Mouse (Mus musculus): Measurements from ENCODE around the gene Pomt2.
"Not testable (repeated sequence)": the region's sequence is repeated elsewhere in the genome, so short reads cannot be mapped to it uniquely, and the experiment has no call there.

The Pomt2 gene

DNA sequence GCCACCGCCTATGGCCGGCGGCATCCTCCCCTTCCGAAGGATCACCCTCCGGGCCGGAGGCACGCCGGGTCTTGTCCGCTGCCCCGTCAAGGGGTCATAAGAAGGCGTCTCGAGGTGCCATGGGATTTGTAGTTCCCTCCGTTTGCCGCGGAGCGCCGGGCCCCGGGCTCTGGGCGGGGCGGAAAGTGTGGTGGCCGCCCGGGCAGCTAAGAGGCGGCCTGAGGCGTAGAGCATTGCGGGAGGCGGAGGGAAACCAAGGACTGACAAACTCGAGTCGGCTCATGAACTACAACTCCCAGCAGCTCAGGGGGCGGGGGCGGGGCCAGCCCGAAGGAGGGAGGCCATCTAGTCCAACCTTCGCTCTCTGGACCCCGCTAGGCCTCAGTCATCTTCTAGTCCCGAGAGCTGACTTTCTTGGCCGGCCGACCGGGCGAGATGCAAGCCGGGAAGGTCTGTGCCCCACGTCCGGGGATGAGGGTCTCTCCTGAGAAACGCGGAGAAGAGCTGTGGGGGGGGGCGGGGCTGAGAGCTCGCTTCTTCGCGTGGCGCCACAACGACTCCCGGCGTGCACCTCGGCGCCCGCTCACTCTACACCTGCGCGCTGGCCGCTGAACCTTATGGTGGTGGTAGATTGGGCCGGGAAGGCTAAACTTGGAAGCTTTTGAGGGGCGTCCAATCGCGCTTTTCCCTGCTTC lies at the start of gene Pomt2:
TSS of gene Pomt2 (minus strand) at position 574 of the 695 bp plus-strand sequence.
- DNase-seq: peak; percentile 81 to 86

DNA sequence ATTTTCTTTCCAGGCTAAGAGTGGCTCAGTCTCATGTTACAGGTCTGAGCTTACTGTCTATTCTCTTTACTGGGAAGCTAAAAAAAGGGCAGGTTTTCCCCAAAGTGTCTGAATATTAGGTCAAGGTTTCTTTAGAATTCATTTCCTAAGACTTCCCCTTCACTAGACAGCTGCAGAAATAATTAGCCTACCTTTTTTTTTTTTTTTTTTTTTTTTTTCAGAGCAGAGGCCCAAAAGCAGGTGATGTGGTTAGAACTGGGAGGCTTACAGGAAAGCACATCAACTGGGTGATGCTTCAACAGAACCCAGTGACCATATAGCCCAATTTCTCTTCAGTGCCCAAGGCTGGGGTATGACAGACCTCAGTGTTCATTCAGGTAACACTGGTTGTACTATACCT lies 48.5 kb upstream of the Pomt2 start:
- DNase-seq: no peak

DNA sequence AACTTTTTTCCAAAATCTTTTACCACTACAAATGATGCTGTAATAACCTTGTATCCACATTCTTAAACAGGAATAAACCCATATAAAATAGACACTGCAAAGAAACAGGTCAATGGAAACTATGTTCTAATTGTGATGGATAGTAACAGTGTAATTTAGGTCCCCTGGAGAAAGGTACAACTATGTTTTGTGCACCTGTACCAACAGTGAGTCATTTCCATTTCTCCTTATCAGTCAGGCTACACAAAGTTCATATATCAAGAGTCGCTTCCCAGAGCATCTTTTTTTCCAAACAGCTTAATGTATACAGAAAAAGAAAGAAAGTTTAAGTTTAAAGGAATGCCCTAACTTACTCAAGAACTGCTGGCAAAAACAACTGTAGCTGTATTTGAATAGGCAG lies 47.3 kb upstream of the Pomt2 start:
- DNase-seq: no peak

DNA sequence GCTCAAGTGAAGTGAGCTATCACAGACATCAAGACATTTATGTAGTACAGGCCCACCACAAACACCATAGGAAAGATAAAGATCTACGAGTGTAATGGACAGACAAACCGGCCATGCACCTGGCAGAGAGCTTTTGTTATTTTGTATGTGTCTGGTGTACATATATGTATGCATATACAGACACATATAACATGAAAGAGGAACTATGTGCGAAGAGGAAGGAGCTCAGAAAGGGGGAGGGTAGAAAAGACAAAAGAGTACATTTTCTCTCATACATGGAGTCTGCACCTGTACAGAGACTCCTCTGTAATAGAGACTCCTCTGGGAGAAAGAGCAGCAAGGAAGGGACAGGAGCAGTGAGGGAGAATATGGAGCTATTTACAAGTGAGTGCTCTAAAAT lies 45.2 kb upstream of the Pomt2 start:
- DNase-seq: peak in 1 of 2 experiments; percentile 14

DNA sequence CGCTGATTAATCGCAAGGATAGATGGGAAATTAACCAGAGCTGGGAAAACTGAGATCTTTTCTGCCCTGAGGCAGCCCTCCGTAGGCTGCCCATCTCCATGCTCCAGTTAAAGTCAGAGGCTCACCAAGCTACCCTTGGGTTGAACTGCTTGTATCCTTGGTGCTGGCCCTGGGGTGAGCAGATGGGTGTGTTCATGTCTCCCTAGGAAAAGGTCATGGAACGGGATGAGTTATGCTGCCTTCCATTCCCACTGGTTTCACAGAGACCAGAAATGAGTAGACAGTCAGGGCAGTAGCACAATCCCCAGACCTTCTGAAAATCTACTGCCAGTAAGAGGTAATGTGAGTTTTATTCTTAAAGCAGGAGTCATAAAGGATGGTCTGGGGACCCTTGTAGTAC lies 29.9 kb upstream of the Pomt2 start:
- DNase-seq: no peak

DNA sequence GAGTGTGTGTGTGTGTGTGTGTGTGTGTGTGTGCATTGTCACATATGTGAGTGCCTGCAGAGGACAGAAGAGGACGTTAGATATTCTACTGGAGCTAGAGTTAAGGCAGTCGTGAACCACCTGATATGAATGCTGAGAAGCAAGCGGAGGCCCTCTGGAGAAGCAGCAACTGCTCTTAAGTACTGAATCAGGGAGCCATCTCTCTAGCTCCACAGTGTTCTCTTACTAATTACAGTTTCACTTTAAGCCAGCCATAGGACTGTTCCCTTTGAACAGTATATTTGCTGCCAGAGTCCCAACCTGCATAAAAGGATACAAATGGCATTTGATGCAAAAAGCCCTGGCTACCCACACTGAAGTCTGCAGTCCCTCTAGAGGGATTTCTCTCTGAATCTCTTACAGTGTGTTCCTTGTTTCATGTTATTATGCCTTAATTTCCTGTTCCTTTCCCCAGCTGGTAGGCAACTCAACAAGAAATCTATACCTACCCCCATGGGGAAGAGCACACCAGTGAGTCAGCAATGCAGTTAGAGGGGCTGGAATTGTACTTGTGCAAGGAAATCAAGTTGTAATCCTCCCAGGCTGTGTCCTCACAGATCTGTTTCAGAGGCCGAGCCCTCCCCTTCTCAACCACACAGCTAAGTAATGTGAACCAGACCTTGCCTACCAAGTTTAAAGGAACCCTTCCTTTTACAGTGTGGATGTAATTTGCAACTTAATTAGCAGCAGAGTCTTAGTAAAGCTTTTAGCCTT lies 27.6 kb upstream of the Pomt2 start:
- DNase-seq: no peak

DNA sequence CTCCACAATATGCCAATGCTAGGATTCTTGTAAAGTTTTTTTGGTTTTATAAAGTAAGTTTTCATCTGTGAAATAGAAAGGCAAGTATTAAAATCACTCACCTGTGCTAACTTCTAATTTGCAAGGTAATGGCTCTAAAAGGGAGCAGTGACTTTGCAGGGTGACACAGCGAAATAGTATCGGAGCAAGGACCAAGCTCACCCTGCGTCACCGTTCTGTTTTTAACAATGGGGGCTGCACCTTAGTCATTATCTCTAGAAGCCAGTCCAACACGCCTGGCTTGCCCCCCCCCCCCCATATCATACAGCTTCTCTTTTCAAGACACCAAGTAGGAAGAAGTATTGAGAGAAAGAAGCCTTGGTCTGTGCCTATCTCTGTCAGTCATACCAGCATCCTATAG lies 13.0 kb upstream of the Pomt2 start:
- no peak for DNase-seq

DNA sequence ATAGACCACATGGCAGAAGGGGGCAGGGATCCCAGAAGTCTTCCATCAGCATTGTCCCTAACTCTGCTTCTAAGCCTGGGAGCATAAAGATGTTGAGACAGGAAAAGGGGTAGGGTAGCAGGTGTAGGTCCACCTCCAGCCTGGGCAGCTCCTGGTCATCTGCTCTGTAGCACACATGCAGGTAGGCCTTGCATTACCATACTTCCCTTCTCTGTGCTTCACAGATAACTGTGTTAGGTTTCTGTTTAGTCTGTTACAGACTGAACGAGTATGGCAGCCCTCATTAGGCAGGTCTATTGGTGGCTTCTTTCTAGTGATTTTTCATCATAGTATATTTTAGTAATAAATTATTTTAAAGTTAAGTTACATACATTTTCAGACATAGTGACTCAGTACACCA lies 12.5 kb upstream of the Pomt2 start:
- DNase-seq: no peak

DNA sequence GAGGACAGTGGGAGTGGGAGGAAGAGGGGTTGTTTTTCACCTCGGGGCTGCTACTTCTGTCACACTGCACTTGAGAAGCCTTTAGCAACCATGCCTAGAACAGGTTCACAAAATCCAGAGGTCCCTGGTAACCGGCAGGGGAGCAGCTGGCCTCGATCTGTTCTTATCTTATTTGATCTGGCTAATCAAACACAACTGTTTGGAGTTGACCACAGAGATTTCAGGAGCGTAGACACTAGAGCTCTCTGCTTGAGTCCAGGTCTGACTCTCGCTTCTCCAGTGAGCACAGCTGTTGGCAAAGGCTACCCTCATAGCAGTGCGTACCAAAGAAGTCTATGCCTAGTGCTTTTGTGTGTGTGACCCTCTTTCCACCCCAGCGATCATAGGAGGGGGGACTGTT lies 10.3 kb upstream of the Pomt2 start:
- no peak for DNase-seq

DNA sequence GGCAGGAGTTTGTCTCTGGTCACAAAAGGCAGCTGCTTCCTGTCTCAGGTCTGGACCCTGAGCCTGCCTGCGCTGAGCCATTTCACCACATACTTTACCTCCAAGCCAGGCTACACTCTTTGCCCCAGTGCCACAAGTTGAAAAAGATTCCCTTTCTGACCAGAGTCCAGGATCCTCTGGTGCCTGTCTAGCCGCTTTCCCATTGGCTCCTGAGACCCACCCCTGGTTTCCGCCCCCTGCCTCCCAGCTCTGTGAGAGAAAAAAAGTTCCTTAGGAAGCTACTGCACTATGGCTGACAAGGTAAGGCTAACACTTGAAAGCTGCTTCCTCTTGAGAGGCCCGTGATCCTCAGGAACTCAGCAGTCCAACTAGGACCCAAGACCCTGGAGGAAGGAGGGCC lies 9.6 kb upstream of the Pomt2 start:
- DNase-seq: no peak

DNA sequence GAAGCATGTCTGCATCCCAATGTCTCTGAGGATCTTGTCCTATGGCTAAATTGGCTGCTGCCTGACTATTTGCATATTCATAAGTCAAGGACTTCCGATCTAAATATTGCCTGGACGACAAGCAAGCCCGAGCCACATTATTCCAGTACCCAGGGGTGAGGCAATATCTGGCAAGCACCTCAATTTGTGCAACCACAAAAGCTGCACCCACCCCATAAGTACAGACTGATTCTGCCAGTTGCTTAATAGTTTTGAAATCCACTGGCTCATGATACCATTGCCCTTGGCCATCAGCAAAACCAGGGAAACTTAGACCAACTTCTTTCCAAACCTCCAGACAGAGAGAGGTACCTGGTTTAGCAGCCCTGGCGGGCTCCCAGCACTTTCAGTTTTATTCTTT lies 6.7 kb upstream of the Pomt2 start:
- DNase-seq: not testable (repeated sequence)

DNA sequence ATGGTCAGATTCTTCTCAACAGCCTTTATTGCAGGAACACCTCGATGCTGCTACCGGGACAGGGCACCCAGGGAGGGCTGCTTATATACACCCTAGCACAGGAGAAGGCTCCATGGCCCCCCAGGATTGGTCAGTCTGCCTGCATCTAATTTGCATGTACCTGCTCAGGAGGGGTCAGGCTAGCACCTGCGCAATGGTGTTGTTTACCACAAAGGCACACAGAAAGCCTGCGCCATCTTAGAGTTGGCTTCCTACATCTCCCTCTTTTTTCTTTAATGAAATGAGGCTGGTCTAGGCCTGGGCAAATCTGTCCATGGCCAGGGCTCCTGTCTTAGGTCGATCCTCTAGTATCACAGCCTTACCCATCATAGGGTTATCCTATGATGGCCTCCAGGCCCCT lies 1.7 kb upstream of the Pomt2 start:
- no peak for DNase-seq

DNA sequence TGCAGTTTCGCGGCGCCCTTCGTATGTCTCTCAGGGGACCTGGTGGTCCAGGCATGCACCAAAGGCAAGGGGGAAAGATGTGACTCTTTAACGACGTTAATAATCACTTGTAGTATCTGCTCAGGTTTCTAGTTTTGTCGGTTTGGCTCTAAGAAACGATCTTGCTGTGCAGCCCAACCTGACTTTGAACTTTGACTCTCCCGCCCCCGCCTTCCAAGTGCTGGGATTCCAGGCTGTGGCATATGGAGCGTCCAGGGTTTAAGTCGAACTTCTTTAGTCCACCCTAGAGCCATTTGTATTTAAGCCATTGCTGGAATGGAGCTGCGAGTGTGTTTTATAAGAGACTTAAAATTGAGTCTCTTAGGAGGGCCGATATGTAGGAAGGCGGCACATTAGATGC lies 368 bp upstream of the Pomt2 start:
- no peak for DNase-seq

DNA sequence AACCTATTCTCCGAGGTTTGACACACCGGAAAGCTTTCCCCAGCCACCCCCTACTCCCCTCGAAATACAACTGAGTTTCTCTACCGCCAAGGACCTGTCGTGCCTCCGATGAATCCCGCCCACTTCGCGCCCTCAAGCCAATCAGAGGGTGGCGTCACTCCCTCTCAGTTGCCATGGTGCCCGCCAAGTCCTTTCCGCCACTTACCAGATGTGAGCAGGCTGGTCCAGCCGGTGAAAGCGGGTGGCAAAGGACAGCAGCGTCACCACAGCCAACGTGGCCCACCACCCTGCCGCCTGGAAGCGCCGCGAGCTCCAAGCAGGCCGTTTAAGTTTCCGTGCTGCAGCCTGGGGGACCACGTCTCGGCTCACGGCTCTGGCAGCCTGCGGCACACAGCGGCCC lies 802 bp downstream of the Pomt2 start, which contains the start of gene Gstz1:
TSS of gene Gstz1 (plus strand) at position 200 of the 400 bp plus-strand sequence.
- DNase-seq: peak; percentile 79 to 86

DNA sequence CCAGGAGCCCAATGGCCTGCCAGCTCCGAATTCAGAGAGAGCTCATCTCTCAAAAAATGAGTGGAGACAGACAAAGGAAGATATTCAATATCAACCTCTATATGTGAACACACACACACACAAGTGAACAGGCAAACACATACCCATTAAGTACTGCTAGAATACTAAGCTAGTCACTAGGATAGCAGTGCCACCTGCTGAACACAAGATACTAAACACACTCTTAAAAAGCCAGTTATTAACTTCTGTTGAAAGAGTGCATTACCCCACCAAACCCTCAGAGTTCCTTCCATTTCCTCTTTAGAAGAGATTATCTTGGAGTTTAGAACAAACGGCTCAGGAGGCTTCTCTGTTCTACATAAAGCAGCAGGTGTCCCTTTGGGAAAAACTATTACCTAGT lies 5.6 kb downstream of the Pomt2 start:
- DNase-seq: no peak

DNA sequence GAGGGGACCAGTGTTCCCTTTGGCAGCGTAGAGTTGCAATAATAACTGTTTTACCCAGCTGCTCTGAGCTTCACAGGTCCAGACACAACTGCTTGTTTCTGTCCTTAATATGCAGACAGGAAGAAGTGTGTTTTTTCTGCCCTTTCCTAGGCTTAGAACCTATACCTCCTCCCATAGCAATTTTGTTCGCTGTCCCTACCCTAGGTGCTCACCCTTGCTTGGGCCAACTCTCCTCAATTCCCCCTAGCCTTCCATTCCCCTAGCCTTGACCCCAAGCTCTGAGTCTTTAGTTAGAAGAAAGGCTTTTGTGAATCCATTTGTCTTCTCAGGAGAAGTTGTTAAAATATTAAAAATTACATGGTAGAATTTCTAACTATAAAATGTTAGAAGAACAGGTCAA lies 9.0 kb downstream of the Pomt2 start:
- DNase-seq: no peak

DNA sequence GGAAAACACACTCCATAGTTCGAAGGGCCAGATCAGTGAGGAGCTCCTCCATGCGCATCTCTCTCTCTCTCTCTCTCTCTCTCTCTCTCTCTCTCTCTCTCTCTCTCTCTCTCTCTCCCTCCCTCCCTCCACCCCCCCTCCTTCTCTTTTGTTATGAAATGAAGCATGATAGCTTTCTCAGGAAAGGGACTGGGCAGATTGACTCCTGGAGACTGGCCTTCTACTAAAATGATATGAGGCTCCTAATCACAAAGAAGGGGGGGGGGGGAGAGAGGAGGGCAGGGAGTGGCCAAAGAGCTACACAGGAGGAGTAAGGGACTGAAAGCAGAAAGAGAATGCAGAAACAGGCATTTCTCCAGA lies 9.4 kb downstream of the Pomt2 start:
- no peak for DNase-seq

DNA sequence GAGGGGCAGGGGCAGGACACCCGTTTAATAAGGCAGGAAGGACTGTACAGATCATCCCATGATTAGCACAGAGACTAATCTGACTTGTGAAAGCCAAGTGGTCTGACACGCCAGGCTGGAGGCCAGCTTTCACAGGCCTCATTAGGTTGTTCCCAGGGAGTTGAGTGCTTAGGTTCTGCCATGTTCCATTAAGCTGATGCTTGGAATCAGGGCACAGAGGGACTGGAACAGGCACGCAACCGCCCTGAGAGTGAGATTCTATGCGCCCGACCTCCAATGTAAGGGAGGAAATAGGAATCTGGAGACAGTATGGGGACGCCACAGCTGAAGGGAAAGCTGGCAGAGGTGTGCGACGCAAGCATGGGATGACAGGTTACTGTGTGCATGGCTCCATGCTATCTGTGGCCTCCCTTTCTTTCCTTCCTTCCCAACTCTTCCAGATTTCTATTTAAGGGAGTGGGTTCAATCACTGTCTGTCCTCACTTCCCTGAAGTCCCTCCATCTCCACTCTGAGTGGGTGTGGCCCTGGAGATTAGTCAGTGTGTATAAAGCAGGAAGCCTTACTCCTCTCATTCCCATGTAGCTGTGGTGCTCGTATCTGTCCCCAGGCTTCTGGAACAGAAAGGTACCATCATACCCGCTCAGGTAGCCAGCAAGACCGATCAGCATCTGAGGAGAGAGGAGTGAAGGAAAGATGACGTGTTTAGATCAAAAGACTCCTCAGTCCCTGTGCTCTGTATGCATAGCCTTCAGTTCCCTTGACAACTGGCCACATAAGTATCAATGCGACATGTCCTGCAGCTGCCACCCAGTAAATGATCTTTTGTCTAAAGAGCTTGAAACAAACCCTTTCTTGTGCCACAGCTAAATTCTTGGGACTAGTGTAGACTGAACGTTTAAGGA lies 10.1 kb downstream of the Pomt2 start:
- no peak for DNase-seq

DNA sequence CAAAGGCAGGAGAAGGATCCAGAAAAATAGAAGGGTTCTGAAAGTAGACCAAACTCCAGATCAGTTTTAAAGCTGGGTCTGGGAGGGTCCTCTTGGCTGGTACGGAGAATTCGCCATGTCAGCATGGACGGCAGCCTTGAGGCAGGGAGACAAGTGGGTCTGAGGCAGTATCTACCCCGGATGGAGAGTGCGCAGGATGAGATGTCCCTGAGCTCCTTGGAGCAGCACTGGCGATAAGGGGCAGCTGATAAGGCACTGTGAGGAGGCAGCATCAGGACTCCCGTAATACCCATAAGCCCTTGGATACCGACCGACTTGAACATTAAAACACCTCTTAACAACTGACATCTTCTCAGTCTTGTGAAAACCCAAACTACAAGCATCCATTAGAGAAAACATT lies 15.0 kb downstream of the Pomt2 start:
- no peak for DNase-seq

DNA sequence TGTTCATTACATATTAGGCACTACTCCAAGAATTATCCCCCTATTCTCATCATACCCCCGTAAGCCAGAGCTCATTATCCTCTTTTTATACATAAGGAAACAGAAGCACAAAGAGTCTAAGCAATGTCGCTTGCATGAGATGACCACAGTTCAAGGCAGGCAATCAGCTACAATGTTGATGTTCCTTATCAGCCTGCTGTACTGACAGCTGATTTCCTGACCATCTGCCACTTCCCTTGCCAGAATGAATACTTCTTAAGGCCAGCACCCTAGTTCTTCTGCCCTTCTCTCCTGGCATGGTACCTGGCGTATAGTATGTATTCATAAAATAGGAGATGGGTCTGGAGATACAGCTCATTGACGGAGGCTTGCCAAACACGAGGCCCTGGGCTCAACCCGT lies 15.6 kb downstream of the Pomt2 start:
- DNase-seq: no peak

DNA sequence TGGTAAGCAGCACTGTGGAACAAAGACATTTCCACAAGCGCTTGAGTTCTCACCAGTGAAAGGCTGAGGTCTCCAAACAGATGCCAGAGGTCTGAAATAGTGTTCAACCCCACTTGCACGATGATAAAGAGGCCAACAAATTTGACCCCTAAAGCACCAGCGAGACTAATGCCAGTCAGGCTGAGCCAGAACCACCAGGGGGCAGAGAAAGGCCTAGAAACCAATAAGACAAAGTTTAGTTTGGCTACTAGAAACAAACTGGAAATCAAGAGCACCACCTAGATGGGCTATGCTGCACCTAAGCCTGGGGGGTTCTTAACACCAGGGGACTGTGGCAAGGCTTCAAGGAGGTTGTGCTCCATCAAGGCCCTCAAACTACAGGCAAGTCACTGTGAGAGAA lies 16.1 kb downstream of the Pomt2 start:
- peak in 1 of 2 experiments; percentile 36 for DNase-seq

DNA sequence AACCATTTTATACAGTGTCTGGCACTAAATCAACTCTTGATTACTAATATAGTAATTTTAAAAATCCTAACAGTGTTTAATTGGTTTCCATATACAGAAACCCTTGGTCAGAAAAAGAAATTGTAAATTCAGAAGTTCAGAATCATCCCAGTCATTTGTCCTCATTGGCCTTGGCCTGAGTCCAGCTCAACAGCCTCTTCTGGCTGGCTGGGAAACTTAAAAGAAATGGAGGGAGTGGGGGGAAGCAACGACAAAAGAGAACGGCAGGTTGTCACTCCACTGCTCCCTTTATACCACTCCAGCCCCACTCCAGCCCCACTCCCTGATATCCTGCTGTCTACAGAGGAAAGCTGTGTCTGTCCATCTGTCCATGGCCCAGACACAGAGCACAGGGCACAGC lies 16.6 kb downstream of the Pomt2 start:
- no peak for DNase-seq

DNA sequence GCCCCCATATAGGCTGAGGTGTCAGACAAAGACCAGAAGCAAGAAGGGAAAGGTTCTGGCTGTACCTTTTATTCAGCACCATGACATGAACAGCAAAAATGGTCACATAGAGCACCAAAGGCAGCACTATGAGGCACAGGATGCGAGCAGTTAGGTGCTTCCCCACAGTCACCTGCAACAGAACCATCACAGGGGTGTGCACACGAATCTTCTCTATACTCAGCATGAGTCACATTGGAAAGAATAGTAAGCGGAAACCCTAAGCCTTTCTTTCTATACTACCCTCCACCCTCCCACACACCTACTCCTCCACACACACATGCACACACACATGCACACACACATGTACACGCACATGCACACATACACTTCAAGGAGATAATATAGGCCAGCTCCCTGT lies 17.5 kb downstream of the Pomt2 start:
- DNase-seq: no peak

DNA sequence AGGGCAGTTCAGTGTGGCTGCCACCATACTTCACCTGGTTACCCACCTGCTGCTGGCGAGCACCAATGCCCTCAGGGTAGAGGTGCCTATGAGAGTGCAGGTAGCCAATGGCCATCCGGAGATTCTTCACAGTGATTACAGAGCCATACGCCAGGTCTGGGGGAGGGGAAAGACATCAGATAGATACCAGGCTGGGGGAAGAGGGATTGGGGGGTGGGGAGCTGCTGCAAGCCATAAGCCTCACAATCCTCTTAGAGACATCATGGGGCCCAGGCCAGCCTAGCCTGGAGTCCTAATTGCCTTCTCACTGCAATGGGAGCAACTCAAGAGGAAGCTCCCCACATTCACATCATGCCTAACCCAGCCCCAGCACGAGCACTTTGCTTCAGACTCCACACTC lies 20.5 kb downstream of the Pomt2 start:
- DNase-seq: no peak

All from spleen, adult 18-20 months (tissue).